Mouse (Mus musculus) spleen, postnatal 10 days (tissue): Measurements from ENCODE around the gene Gan.

Experiments used
- DNase-seq, 2 experiments: peaks; one replicate each; pipeline ENCODE4 v3.0.0; 2021 to 2022; ENCODE audit warnings: low spot score in 2 of 2

Gan gene

GRCm38 (mm10) chr8:117157769-117158091, 205 bp upstream of the Gan start:
- peak; percentile 96 to 98 for DNase-seq

GRCm38 (mm10) chr8:117159031-117159430, 1.1 kb downstream of the Gan start:
- no peak for DNase-seq

- DNase-seq: no peak
These were observed 7.0 kb downstream of the Gan start for GRCm38 (mm10) chr8:117164912-117165311.

GRCm38 (mm10) chr8:117165542-117165941, 7.6 kb downstream of the Gan start:
- DNase-seq: no peak

- DNase-seq: no peak
These were observed 8.6 kb downstream of the Gan start for GRCm38 (mm10) chr8:117166515-117166914.

GRCm38 (mm10) chr8:117167243-117167883, 9.4 kb downstream of the Gan start:
- DNase-seq: no peak

- DNase-seq: no peak
These were observed 10.4 kb downstream of the Gan start for GRCm38 (mm10) chr8:117168378-117168777.

- DNase-seq: no peak
These were observed 13.9 kb downstream of the Gan start for GRCm38 (mm10) chr8:117171826-117172225.

- no peak for DNase-seq
These were observed 15.0 kb downstream of the Gan start for GRCm38 (mm10) chr8:117172904-117173303.

- no peak for DNase-seq
These were observed 15.8 kb downstream of the Gan start for GRCm38 (mm10) chr8:117173690-117174089.

GRCm38 (mm10) chr8:117174536-117174935, 16.6 kb downstream of the Gan start:
- no peak for DNase-seq

GRCm38 (mm10) chr8:117176308-117176707, 18.4 kb downstream of the Gan start:
- no peak for DNase-seq

GRCm38 (mm10) chr8:117177236-117177635, 19.3 kb downstream of the Gan start:
- no peak for DNase-seq

GRCm38 (mm10) chr8:117178039-117178438, 20.1 kb downstream of the Gan start:
- no peak for DNase-seq

- no peak for DNase-seq
These were observed 20.7 kb downstream of the Gan start for GRCm38 (mm10) chr8:117178676-117179075.

- no peak for DNase-seq
These were observed 24.8 kb downstream of the Gan start for GRCm38 (mm10) chr8:117182746-117183145.

GRCm38 (mm10) chr8:117183664-117184377, 25.9 kb downstream of the Gan start:
- DNase-seq: no peak

GRCm38 (mm10) chr8:117194355-117194754, 36.4 kb downstream of the Gan start:
- no peak for DNase-seq

- peak in 1 of 2 experiments; percentile 56 for DNase-seq
These were observed 38.7 kb downstream of the Gan start for GRCm38 (mm10) chr8:117196593-117196992.

- DNase-seq: peak in 1 of 2 experiments; percentile 28
These were observed 39.6 kb downstream of the Gan start for GRCm38 (mm10) chr8:117197551-117197950.

GRCm38 (mm10) chr8:117198141-117198935, 40.4 kb downstream of the Gan start:
- DNase-seq: peak; percentile 79 to 86

GRCm38 (mm10) chr8:117199658-117200057, 41.7 kb downstream of the Gan start:
- DNase-seq: peak; percentile 42 to 60

GRCm38 (mm10) chr8:117200346-117200745, 42.4 kb downstream of the Gan start:
- peak; percentile 52 to 72 for DNase-seq
